ENCODE assay signal across 27 mouse cellular contexts in genomic region chr11:96926587-96926986, GRCm38 (mm10). TPM values are rescaled to one million over a fixed set of nuclear protein-coding genes. Genes with fewer than 3 reads are reported as not detected.
DNase-seq lines count a peak whose midpoint lies in the region; ATAC-seq and TF ChIP-seq lines count a peak whose summit lies in the region.
"Had no signal": no experiment of that assay in that cellular context is flagged by ENCODE, and none has a peak within 500 bp of the region (broad histone marks: within the 10 kb centered on the region; RNA-seq: fewer than 3 reads in every experiment).

No protein-coding gene starts in this region.

- no peak overlapping the region for H3K27ac ChIP-seq in heart, embryonic 10.5 days
- H3K27ac ChIP-seq in intestine, embryonic 16.5 days (ENCODE audit: low read length): peak overlapping the region; percentile 91; the same call in 1 of the 2 replicates
- peak overlapping the region; percentile 94 for H3K27ac ChIP-seq in liver, embryonic 14.5 days
- peak overlapping the region; percentile 85 for H3K27ac ChIP-seq in small intestine, adult 2 months (ENCODE audit: insufficient read depth, low read depth, low read length)
- H3K27ac ChIP-seq: embryonic facial prominence, embryonic 15.5 days; forebrain, embryonic 10.5 days; heart, embryonic 13.5 days; hindbrain, embryonic 13.5 days; layer of hippocampus, adult 2 months; limb, embryonic 12.5 days; midbrain, embryonic 13.5 days had no signal

- H3K36me3 ChIP-seq in heart, embryonic 10.5 days: no peaks in the 10 kb centered on the region
- no peaks in the 10 kb centered on the region for H3K36me3 ChIP-seq in intestine, embryonic 16.5 days (ENCODE audit: control insufficient read depth, insufficient read depth, low read length)
- no peaks in the 10 kb centered on the region for H3K36me3 ChIP-seq in liver, embryonic 14.5 days (replicated peaks; ENCODE audit: control insufficient read depth, insufficient read depth, low read depth)
- H3K36me3 ChIP-seq in small intestine, adult 2 months (ENCODE audit: control insufficient read depth, insufficient read depth, low read length): peaks cover 2% of the 10 kb centered on the region
- H3K36me3 ChIP-seq: embryonic facial prominence, embryonic 15.5 days; forebrain, embryonic 10.5 days; heart, embryonic 13.5 days; hindbrain, embryonic 13.5 days; limb, embryonic 12.5 days; midbrain, embryonic 13.5 days had no signal

- no peak for ATAC-seq in intestine, embryonic 16.5 days
- peak; percentile 84 for ATAC-seq in liver, embryonic 14.5 days (ENCODE audit: insufficient read depth)
- ATAC-seq: forebrain, embryonic 16.5 days; midbrain, embryonic 13.5 days had no signal

- TF ChIP-seq CTCF in liver, embryonic 14.5 days (IDR thresholded peaks at IDR 0.05; ENCODE audit: low read depth): peak; percentile 60
- TF ChIP-seq CTCF in small intestine, adult 2 months (IDR thresholded peaks at IDR 0.05; ENCODE audit: extremely low read depth, insufficient read length, insufficient replicate concordance, low read depth, low read length): no peak

- H3K9me3 ChIP-seq in heart, embryonic 10.5 days: no peaks in the 10 kb centered on the region
- H3K9me3 ChIP-seq in intestine, embryonic 16.5 days (ENCODE audit: control insufficient read depth, low read length): no peaks in the 10 kb centered on the region
- H3K9me3 ChIP-seq in liver, embryonic 14.5 days (ENCODE audit: control insufficient read depth, low read length): no peaks in the 10 kb centered on the region
- H3K9me3 ChIP-seq: embryonic facial prominence, embryonic 15.5 days; forebrain, embryonic 10.5 days; heart, embryonic 13.5 days; hindbrain, embryonic 13.5 days; limb, embryonic 12.5 days; midbrain, embryonic 13.5 days had no signal

- peak; percentile 85 for DNase-seq in heart, embryonic 10.5 days (ENCODE audit: low spot score)
- no peak for DNase-seq in heart, postnatal 25 days (ENCODE audit: low spot score)
- DNase-seq in liver, embryonic 14.5 days (ENCODE audit: low read depth in 3 of 3, low spot score in 3 of 3): peak; percentile 73 to 78 (median 77)
- no peak for DNase-seq in adrenal gland, postnatal 14 days
- DNase-seq in kidney, postnatal 36 days: no peak
- no peak for DNase-seq in cerebellum, adult 9-11 months
- DNase-seq: cerebellum, adult 11-12 months; gastrocnemius, postnatal 10 days; heart, postnatal 14 days; kidney, adult 8-10 months; kidney, postnatal 10 days; lung, adult 2 months; lung, postnatal 14 days; retina, postnatal 1 day; right cerebral cortex, postnatal 25 days had no signal

- WGBS in heart, embryonic 10.5 days: 57% methylated on average over 5 of the region's 5 CpGs
- 71% methylated on average over 5 of the region's 5 CpGs for WGBS in intestine, embryonic 16.5 days
- 20% methylated on average over 5 of the region's 5 CpGs for WGBS in liver, embryonic 14.5 days (ENCODE audit: insufficient replicate concordance)
- WGBS in small intestine, adult 2 months: 64% methylated on average over 5 of the region's 5 CpGs

- H3K4me2 ChIP-seq in intestine, embryonic 16.5 days (ENCODE audit: low read depth, low read length): no peak overlapping the region
- peak overlapping the region; percentile 35 for H3K4me2 ChIP-seq in liver, embryonic 14.5 days (ENCODE audit: low read depth)
- H3K4me2 ChIP-seq: embryonic facial prominence, embryonic 15.5 days; heart, embryonic 13.5 days; hindbrain, embryonic 13.5 days; limb, embryonic 12.5 days; midbrain, embryonic 13.5 days had no signal

- TF ChIP-seq EP300 in liver, embryonic 14.5 days (IDR thresholded peaks at IDR 0.05; ENCODE audit: low read depth): peak; percentile 89

- TF ChIP-seq POLR2A in small intestine, adult 2 months (IDR thresholded peaks at IDR 0.05; ENCODE audit: low read depth, low read length): no peak

- peaks cover 38% of the 10 kb centered on the region for H3K27me3 ChIP-seq in heart, embryonic 10.5 days (ENCODE audit: insufficient read depth, poor library complexity, severe bottlenecking)
- H3K27me3 ChIP-seq in intestine, embryonic 16.5 days (replicated peaks; ENCODE audit: control insufficient read depth, insufficient read depth, low read length): no peaks in the 10 kb centered on the region
- no peaks in the 10 kb centered on the region for H3K27me3 ChIP-seq in liver, embryonic 14.5 days (ENCODE audit: control insufficient read depth, insufficient read depth, low read length)
- H3K27me3 ChIP-seq in small intestine, adult 2 months (ENCODE audit: control insufficient read depth, insufficient read depth, low read length): no peaks in the 10 kb centered on the region

- intact Hi-C loops in heart, postnatal 25 days (cut with DNase I): no loop called here

- 0 out of 2 replicates have a peak overlapping the region, but pooled peaks have one; percentile 19 for H3K9ac ChIP-seq in intestine, embryonic 16.5 days (ENCODE audit: low read depth, low read length)
- peak overlapping the region; percentile 46 for H3K9ac ChIP-seq in liver, embryonic 14.5 days (replicated peaks)
- H3K9ac ChIP-seq: embryonic facial prominence, embryonic 15.5 days; heart, embryonic 13.5 days; hindbrain, embryonic 13.5 days; limb, embryonic 12.5 days; midbrain, embryonic 13.5 days had no signal

- H3K4me3 ChIP-seq in heart, embryonic 10.5 days: no peak overlapping the region
- H3K4me3 ChIP-seq in intestine, embryonic 16.5 days (ENCODE audit: low read length): no peak overlapping the region
- H3K4me3 ChIP-seq in liver, embryonic 14.5 days (ENCODE audit: insufficient read depth in 1 of 2, low read depth in 2 of 2, low read length in 2 of 2): no peak overlapping the region
- no peak overlapping the region for H3K4me3 ChIP-seq in small intestine, adult 2 months (ENCODE audit: low read depth, low read length)
- H3K4me3 ChIP-seq: embryonic facial prominence, embryonic 15.5 days; forebrain, embryonic 10.5 days; heart, embryonic 13.5 days; hindbrain, embryonic 13.5 days; layer of hippocampus, adult 2 months; limb, embryonic 12.5 days; midbrain, embryonic 13.5 days had no signal

- H3K4me1 ChIP-seq in heart, embryonic 10.5 days: peaks cover 21% of the 10 kb centered on the region
- H3K4me1 ChIP-seq in intestine, embryonic 16.5 days (ENCODE audit: control insufficient read depth, insufficient read depth, low read length): peaks cover 15% of the 10 kb centered on the region
- H3K4me1 ChIP-seq in liver, embryonic 14.5 days (replicated peaks; ENCODE audit: control insufficient read depth in 2 of 2, insufficient read depth in 2 of 2, low read length in 1 of 2): peaks cover 66 to 75% of the 10 kb centered on the region in 2 experiments
- H3K4me1 ChIP-seq in small intestine, adult 2 months (ENCODE audit: control insufficient read depth, insufficient read depth, insufficient read length, low read length): peaks cover 27% of the 10 kb centered on the region
- H3K4me1 ChIP-seq: limb, embryonic 12.5 days had no signal

RNA-seq across cellular contexts. Expression of gene Prr15l, which starts 1.3 kb away (rescaled TPM):
- polyA plus RNA-seq in heart, embryonic 10.5 days (2016; fragmentation: Nextera tagmentation; extraction: Ambion mirVana): 0.90 and 1.5 TPM in 2 replicates
- total RNA-seq in heart, postnatal 25 days (2021): 1 to 10 TPM; 1.7 to 2.3 TPM
- 116 and 121 TPM in 2 replicates for polyA plus RNA-seq in intestine, embryonic 16.5 days (2015; fragmentation: Nextera tagmentation; extraction: Ambion mirVana)
- 2.8 and 3.3 TPM in 2 replicates for polyA plus RNA-seq in liver, embryonic 14.5 days (2012; rRNA removed)
- 4.9 and 8.5 TPM in 2 replicates for polyA plus RNA-seq in liver, embryonic 14.5 days (2014; fragmentation: Nextera tagmentation; extraction: Ambion mirVana)
- polyA plus RNA-seq in small intestine, adult 2 months (2012; rRNA removed): 56.6 and 137 TPM in 2 replicates
- 0.37 TPM in 1 of 2 replicates, not detected in the other for total RNA-seq in adrenal gland, postnatal 14 days (2021)
- total RNA-seq: gastrocnemius, postnatal 10 days; layer of hippocampus, adult 2 months; layer of hippocampus, postnatal 25 days; monocyte, adult 5-6 weeks had no signal
- polyA plus RNA-seq: midbrain, embryonic 13.5 days had no signal

RNA-seq across cellular contexts. Expression of gene Cdk5rap3, which starts 10.3 kb away (rescaled TPM):
- 68.3 and 84.3 TPM in 2 replicates for polyA plus RNA-seq in heart, embryonic 10.5 days (2016; fragmentation: Nextera tagmentation; extraction: Ambion mirVana)
- total RNA-seq in heart, postnatal 25 days (2021): 10 to 100 TPM; 21.6 to 23.2 TPM
- polyA plus RNA-seq in intestine, embryonic 16.5 days (2015; fragmentation: Nextera tagmentation; extraction: Ambion mirVana): 68.1 and 70.1 TPM in 2 replicates
- 14.2 and 20.1 TPM in 2 replicates for polyA plus RNA-seq in liver, embryonic 14.5 days (2012; rRNA removed)
- polyA plus RNA-seq in liver, embryonic 14.5 days (2014; fragmentation: Nextera tagmentation; extraction: Ambion mirVana): 34.1 and 36.4 TPM in 2 replicates
- polyA plus RNA-seq in small intestine, adult 2 months (2012; rRNA removed): 23.2 and 33.1 TPM in 2 replicates
- 48.6 and 49.9 TPM in 2 replicates for total RNA-seq in adrenal gland, postnatal 14 days (2021)

RNA-seq across cellular contexts. Expression of gene Pnpo, which starts 17.2 kb away (rescaled TPM):
- 69.3 and 72.6 TPM in 2 replicates for polyA plus RNA-seq in heart, embryonic 10.5 days (2016; fragmentation: Nextera tagmentation; extraction: Ambion mirVana)
- total RNA-seq in heart, postnatal 25 days (2021): 10 to 100 TPM; 11.3 to 12.9 TPM
- polyA plus RNA-seq in intestine, embryonic 16.5 days (2015; fragmentation: Nextera tagmentation; extraction: Ambion mirVana): 125 and 141 TPM in 2 replicates
- polyA plus RNA-seq in liver, embryonic 14.5 days (2012; rRNA removed): 315 and 355 TPM in 2 replicates
- polyA plus RNA-seq in liver, embryonic 14.5 days (2014; fragmentation: Nextera tagmentation; extraction: Ambion mirVana): 564 and 592 TPM in 2 replicates
- polyA plus RNA-seq in small intestine, adult 2 months (2012; rRNA removed): 28.4 and 44.6 TPM in 2 replicates
- total RNA-seq in adrenal gland, postnatal 14 days (2021): 28.3 and 31.9 TPM in 2 replicates

RNA-seq across cellular contexts. Expression of gene Sp2, which starts 56.2 kb away (rescaled TPM):
- 20.1 and 21.9 TPM in 2 replicates for polyA plus RNA-seq in heart, embryonic 10.5 days (2016; fragmentation: Nextera tagmentation; extraction: Ambion mirVana)
- 10 to 100 TPM in 1 of 2 experiments, 1 to 10 TPM in 1; 9.8 to 11.6 TPM for total RNA-seq in heart, postnatal 25 days (2021)
- 13.2 and 13.8 TPM in 2 replicates for polyA plus RNA-seq in intestine, embryonic 16.5 days (2015; fragmentation: Nextera tagmentation; extraction: Ambion mirVana)
- 7.7 and 8.0 TPM in 2 replicates for polyA plus RNA-seq in liver, embryonic 14.5 days (2012; rRNA removed)
- polyA plus RNA-seq in liver, embryonic 14.5 days (2014; fragmentation: Nextera tagmentation; extraction: Ambion mirVana): 13.7 and 17.1 TPM in 2 replicates
- 11.0 and 20.1 TPM in 2 replicates for polyA plus RNA-seq in small intestine, adult 2 months (2012; rRNA removed)
- total RNA-seq in adrenal gland, postnatal 14 days (2021): 15.5 and 18.3 TPM in 2 replicates

Comparison
In these comparisons a context has a peak if more than half of its experiments do, and no peak if none do; other contexts are left out.
1. DNase-seq: peak in heart, embryonic 10.5 days (single experiment) and liver, embryonic 14.5 days (3 of 3); none in heart, postnatal 25 days (single experiment), adrenal gland, postnatal 14 days (single experiment), kidney, postnatal 36 days (0 of 2) and cerebellum, adult 9-11 months (single experiment).